Mouse (Mus musculus) kidney, postnatal 0 days (tissue): ENCODE measurements around the gene Hoxb1. TPM values are rescaled to one million over a fixed set of nuclear protein-coding genes. Genes with fewer than 3 reads are reported as not detected.

Source experiments
- ATAC-seq: fragments of 200-750 bp; cut with Nextera tagmentation; replicated peaks from 2 replicates; pipeline ENCODE4 v1.8.0; 2017; ENCODE audit warnings: low read depth, moderate number of reproducible peaks, moderate TSS enrichment, moderate library complexity; ENCODE audit not compliant: low FRiP score
- DNase-seq: peaks from one replicate; pipeline ENCODE4 v3.0.0-alpha.2; 2016; ENCODE audit warnings: low spot score
- H3K27ac ChIP-seq: fragments of 300-500 bp; sonication (generic); 2 replicates; pipeline ENCODE4 v1.5.1; 2014; ENCODE audit warnings: mild to moderate bottlenecking
- H3K27me3 ChIP-seq: fragments of 300-500 bp; sonication (generic); 2 replicates; pipeline ENCODE4 v1.6.1; 2014; ENCODE audit warnings: low read length, mixed read lengths; ENCODE audit not compliant: insufficient read depth
- H3K36me3 ChIP-seq: fragments of 300-500 bp; sonication (generic); 2 replicates; pipeline ENCODE4 v1.6.1; 2014; ENCODE audit warnings: low read length, mixed read lengths; ENCODE audit not compliant: insufficient read depth
- H3K4me1 ChIP-seq: fragments of 300-500 bp; sonication (generic); replicated peaks from 2 replicates; pipeline ENCODE4 v1.6.1; 2014; ENCODE audit warnings: antibody characterized with exemption, low read length, mixed read lengths; ENCODE audit not compliant: insufficient read depth
- H3K4me2 ChIP-seq: fragments of 300-500 bp; sonication (generic); 2 replicates; pipeline ENCODE4 v1.6.1; 2014; ENCODE audit warnings: mild to moderate bottlenecking, low read length, moderate library complexity, mixed read lengths
- H3K4me3 ChIP-seq: fragments of 300-500 bp; sonication (generic); replicated peaks from 2 replicates; pipeline ENCODE4 v1.5.1; 2014; ENCODE audit warnings: low read depth, low read length
- H3K9ac ChIP-seq: fragments of 300-500 bp; sonication (generic); 2 replicates; pipeline ENCODE4 v1.6.1; 2014; ENCODE audit warnings: low read depth, low read length
- H3K9me3 ChIP-seq: fragments of 300-500 bp; sonication (generic); replicated peaks from 2 replicates; pipeline ENCODE4 v1.6.1; 2016; ENCODE audit warnings: low read length, inconsistent platforms, mixed read lengths
- CTCF ChIP-seq: IDR thresholded peaks from 2 replicates; pipeline ENCODE4 v1.5.1; 2016; ENCODE audit warnings: antibody characterized with exemption, low read depth, mild to moderate bottlenecking, moderate library complexity
- WGBS: fragments of 180-500 bp; shearing (Covaris S2); extraction: QIAGEN DNeasy Blood & Tissue Kit; methylation state at CpG from one replicate; pipeline ENCODE4 v1.1.7; 2014; 5-methylcytosine and 5-hydroxymethylcytosine counted together
- polyA plus RNA-seq: library from polyadenylated mRNA; unstranded; fragments of >200 nt; fragmentation: Nextera tagmentation; extraction: Ambion mirVana; gene quantifications from 2 replicates; pipeline ENCODE4 v1.2.1, GENCODE M21; 2015

The Hoxb1 gene
- polyA plus RNA-seq, 1 experiment from 2014 or later: 0.13 TPM

DNA sequence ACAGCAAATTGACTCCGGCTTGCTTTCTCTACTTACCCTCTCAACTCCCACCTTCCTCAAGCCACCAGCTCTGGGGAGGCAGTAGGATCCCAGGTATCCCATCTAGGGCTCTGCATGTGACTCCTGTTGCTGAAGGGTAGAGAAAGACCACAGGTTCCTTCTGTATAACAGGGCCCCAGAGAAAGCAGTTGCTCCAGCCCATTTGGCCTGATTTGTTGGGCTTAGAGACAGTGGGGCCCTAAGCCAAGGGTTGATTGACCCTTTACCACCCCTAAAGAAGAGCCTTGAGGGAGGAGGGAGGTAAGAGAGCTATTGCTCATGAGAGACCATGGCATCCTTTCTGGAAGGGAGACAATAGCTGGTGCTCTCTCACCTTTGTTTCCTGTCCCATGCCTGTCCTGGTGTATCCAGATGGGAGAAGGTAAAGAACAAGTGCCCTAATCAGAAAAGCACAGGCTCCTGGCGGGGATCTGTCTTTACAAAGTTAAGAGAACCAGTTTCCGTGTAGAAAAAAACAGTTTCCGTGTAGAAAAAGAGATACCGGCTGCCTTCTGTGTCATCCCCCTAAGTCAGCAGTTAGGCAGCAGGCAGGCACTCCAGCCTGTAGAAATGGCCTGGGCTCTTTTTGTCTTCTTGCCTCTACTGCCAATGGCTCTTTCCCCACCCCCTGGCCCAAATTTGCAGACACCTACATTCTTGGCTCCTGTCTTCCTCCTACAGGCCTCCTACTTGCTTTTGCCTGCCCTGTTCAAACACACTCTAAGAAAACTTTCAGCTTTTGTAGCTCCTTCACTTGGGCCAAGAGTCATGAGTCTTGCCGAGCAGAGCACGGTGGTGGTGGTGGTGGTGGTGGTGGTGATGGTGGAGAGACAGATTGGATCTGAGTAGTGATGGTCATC lies 26.3 kb upstream of the Hoxb1 start:
- Histone ChIP-seq H3K4me2 (peak overlapping the region; percentile 82), H3K4me1 (peaks cover 70% of the 10 kb centered on the region), H3K27me3 (no peaks in the 10 kb centered on the region), H3K9ac (no peak overlapping the region), H3K27ac (peak overlapping the region; percentile 95), H3K9me3 (no peaks in the 10 kb centered on the region), H3K36me3 (peaks cover 3% of the 10 kb centered on the region), H3K4me3 (no peak overlapping the region)
- DNase-seq (peak; percentile 32), ATAC-seq (no peak)
- no peak for TF ChIP-seq CTCF
- 33% methylated on average over 7 of the region's 7 CpGs for WGBS

DNA sequence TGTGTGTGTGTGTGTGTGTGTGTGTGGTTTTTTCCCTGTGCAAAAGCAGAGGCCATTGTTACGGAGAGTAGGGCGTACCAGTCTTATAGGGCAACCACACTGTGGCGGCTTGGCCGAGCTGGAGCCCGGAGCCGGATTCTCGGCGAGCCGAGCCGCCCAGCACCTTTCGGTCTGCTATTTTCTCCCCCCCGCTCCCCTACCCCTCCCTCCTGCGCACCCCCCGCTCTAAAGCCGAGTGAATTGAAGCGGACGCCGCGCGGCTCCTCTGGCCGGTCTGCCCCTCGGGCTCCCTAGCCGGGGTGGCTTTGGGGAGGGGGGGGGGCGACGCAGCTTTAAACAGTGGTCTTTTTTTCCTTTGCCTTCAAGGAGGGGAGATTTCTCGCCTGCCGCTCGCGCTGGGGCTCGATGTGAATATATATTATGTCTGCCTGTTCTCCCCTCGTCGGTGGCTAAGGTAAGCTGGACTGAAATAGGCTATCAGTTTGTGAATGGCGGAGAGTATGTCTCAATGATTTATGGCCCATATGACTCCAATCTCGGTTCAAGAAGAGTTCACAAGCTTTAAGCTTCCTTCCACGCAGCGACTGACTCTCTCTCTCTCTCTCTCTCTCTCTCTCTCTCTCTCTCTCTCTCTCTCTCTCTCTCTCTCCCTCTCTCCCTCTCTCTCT lies 24.7 kb upstream of the Hoxb1 start:
- ATAC-seq (peak; percentile 71), DNase-seq (peak; percentile 96)
- 2% methylated on average over 32 of the region's 36 CpGs for WGBS
- H3K4me3 ChIP-seq: peak overlapping the region; percentile 33
- peak overlapping the region; percentile 82 for H3K4me2 ChIP-seq
- peak overlapping the region; percentile 73 for H3K9ac ChIP-seq
- peaks cover 14% of the 10 kb centered on the region for H3K36me3 ChIP-seq
- peaks cover 69% of the 10 kb centered on the region for H3K4me1 ChIP-seq
- no peak for TF ChIP-seq CTCF
- peak overlapping the region; percentile 95 for H3K27ac ChIP-seq
- H3K27me3 ChIP-seq: no peaks in the 10 kb centered on the region
- no peaks in the 10 kb centered on the region for H3K9me3 ChIP-seq

DNA sequence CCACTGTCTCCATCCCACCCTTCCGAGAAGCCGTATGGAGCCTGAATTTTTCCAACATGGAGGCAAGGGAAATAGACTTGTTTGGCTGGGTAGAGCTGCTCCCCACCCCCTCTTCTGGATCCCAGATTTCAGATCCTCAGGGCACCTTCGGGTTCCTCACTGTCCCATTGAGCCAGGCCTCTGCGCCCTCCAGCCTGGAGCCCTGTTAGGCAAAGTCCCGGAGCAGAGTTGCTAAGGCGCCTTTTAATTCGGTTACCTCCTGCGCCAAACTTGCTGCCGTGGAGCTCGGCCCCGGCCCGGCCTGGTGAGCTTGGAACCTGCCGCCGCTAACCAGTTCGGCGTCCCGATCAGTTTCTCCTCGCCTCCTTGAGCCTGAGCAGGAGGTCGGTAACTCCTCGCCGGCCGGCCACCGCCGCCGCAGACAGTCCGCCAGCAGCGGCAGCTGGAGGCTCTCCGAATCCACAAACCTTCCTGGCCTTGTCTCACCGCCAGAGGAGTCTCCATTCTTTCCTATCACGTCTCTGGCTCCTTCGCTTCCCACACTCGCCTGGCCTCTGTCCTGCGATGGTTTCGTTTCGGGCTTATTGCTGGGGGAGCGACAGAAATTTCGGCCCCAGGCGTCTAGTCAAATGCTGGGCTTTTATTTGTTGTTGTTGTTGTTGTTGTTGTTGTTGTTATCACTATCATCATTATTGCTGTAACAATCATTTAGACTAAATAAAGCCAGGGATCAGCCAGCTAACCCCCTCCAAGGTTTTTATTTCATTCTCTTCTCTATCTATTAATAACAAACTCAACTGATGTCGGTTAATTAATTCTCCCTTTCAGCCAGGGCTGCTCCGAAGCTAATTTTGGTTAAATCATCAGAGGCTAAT lies 23.6 kb upstream of the Hoxb1 start:
- H3K27me3 ChIP-seq: no peaks in the 10 kb centered on the region
- DNase-seq: peak; percentile 90
- whole genome bisulfite sequencing: 3% methylated on average over 40 of the region's 40 CpGs

DNA sequence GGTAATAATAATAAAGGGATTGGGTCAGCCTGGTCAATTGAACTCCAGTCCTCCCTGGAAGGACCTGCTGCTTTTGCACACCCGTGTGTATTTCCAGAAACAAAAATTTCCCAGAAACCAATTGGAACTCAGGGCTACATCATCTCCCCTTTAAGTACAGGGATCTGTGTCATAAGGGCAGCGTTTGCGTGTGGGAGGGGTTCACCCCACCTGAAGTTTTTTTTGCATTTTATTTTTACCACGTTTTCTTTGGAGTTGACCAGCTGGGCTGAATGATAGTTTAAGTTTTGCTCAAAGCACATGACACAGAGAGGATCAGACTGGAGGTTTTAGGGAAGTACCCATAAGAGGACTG lies 23.0 kb upstream of the Hoxb1 start:
- ATAC-seq: no peak
- TF ChIP-seq CTCF: no peak
- Histone ChIP-seq H3K9ac (peak overlapping the region; percentile 73; the same call in 1 of the 2 replicates), H3K27ac (peak overlapping the region; percentile 95), H3K4me2 (peak overlapping the region; percentile 82), H3K27me3 (no peaks in the 10 kb centered on the region), H3K4me1 (peaks cover 71% of the 10 kb centered on the region), H3K36me3 (peaks cover 20% of the 10 kb centered on the region), H3K9me3 (no peaks in the 10 kb centered on the region), H3K4me3 (0 out of 2 replicates have a peak overlapping the region, but pooled peaks have one; percentile 33)
- WGBS: 14% methylated on average over 4 of the region's 4 CpGs
- peak; percentile 47 for DNase-seq

More for the DNA sequence above, 23.6 kb upstream of the Hoxb1 start:
- peak overlapping the region; percentile 95 for H3K27ac ChIP-seq
- peak; percentile 3; the same call in 1 of the 2 replicates for ATAC-seq
- no peaks in the 10 kb centered on the region for H3K9me3 ChIP-seq
- H3K9ac ChIP-seq: peak overlapping the region; percentile 73
- peaks cover 20% of the 10 kb centered on the region for H3K36me3 ChIP-seq
- peak; percentile 10; the same call in 1 of the 2 replicates for TF ChIP-seq CTCF
- peaks cover 72% of the 10 kb centered on the region for H3K4me1 ChIP-seq
- peak overlapping the region; percentile 82 for H3K4me2 ChIP-seq
- peak overlapping the region; percentile 33 for H3K4me3 ChIP-seq

DNA sequence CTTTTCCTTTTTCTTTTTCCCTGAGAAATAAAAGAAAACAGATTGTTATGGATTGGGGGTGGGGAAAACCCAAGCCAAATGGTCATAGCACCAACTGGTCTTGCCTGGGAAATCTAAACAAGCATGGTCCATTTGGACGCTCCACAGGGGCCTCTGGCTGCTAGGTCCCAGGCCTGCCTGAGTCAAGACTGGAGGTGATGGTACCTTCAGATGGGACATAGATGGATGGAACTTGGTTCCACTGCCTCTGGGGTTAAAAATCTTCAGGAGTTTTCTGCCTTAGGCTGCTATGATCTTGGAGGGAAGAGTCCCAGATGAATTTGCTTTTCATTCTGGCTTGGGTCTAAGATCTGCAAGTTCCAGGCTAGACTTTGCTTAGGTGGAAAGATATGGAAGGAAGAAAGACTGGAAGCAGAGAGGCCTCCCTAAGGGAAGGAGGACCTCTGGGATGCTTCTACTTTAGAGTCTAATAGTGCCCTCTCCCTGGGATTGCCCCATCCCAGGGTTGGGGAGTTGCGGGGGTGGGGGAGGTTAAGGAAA lies 22.3 kb upstream of the Hoxb1 start:
- Histone ChIP-seq H3K27ac (peak overlapping the region; percentile 95), H3K9me3 (no peaks in the 10 kb centered on the region), H3K36me3 (peaks cover 20% of the 10 kb centered on the region), H3K4me1 (peaks cover 70% of the 10 kb centered on the region), H3K27me3 (no peaks in the 10 kb centered on the region), H3K4me2 (peak overlapping the region; percentile 82), H3K9ac (peak overlapping the region; percentile 55), H3K4me3 (no peak overlapping the region)
- DNase-seq (peak; percentile 35), ATAC-seq (no peak)
- TF ChIP-seq CTCF: no peak
- 39% methylated on average over 2 of the region's 2 CpGs for WGBS
